Mouse (Mus musculus) forebrain, postnatal 0 days (tissue): ENCODE results near the gene Foxc1. TPM values are rescaled to one million over a fixed set of nuclear protein-coding genes. Genes with fewer than 3 reads are reported as not detected.

ENCODE experiments used
- ATAC-seq: fragments of 200-750 bp; cut with Nextera tagmentation; 2 replicates; pipeline ENCODE4 v1.8.0; 2017; ENCODE audit warnings: mild to moderate bottlenecking, moderate library complexity
- DNase-seq: peaks from one replicate; pipeline ENCODE4 v3.0.0-alpha.2; 2015
- H3K27ac ChIP-seq: fragments of 300-500 bp; sonication (generic); 2 replicates; pipeline ENCODE4 v1.5.1; 2014; ENCODE audit warnings: low read depth, mild to moderate bottlenecking, antibody characterized with exemption, low read length, moderate library complexity, mixed read lengths
- H3K27me3 ChIP-seq: fragments of 300-500 bp; sonication (generic); 2 replicates; pipeline ENCODE4 v1.6.1; 2014; ENCODE audit warnings: mild to moderate bottlenecking, low read length, mixed read lengths; ENCODE audit not compliant: insufficient read depth
- H3K36me3 ChIP-seq: fragments of 300-500 bp; sonication (generic); 2 replicates; pipeline ENCODE4 v1.6.1; 2014; ENCODE audit warnings: mild to moderate bottlenecking, moderate library complexity; ENCODE audit not compliant: insufficient read depth
- H3K4me1 ChIP-seq: fragments of 300-500 bp; sonication (generic); 2 replicates; pipeline ENCODE4 v1.6.1; 2014; ENCODE audit warnings: antibody characterized with exemption; ENCODE audit not compliant: insufficient read depth
- H3K4me2 ChIP-seq: fragments of 300-500 bp; sonication (generic); 2 replicates; pipeline ENCODE4 v1.6.1; 2014; ENCODE audit warnings: low read depth, mild to moderate bottlenecking, moderate library complexity
- H3K4me3 ChIP-seq: fragments of 300-500 bp; sonication (generic); 2 replicates; pipeline ENCODE4 v1.5.1; 2014; ENCODE audit warnings: low read depth, low read length, mixed read lengths
- H3K9ac ChIP-seq: fragments of 300-500 bp; sonication (generic); 2 replicates; pipeline ENCODE4 v1.6.1; 2014; ENCODE audit warnings: mild to moderate bottlenecking
- H3K9me3 ChIP-seq: fragments of 300-500 bp; sonication (generic); 2 replicates; pipeline ENCODE4 v1.6.1; 2016; ENCODE audit warnings: low read length
- CTCF ChIP-seq: sonication (generic); IDR thresholded peaks from 2 replicates; pipeline ENCODE4 v1.5.1; 2016; ENCODE audit warnings: antibody characterized with exemption, control low read depth, low read depth
- WGBS: fragments of 180-500 bp; shearing (Covaris S2); extraction: QIAGEN DNeasy Blood & Tissue Kit; methylation state at CpG from one replicate; pipeline ENCODE4 v1.1.7; 2014; 5-methylcytosine and 5-hydroxymethylcytosine counted together
- polyA plus RNA-seq: library from polyadenylated mRNA; unstranded; fragments of >200 nt; fragmentation: Nextera tagmentation; extraction: Ambion mirVana; gene quantifications from 2 replicates; pipeline ENCODE4 v1.2.1, GENCODE M21; 2015
- total RNA-seq: library from RNA; depleted of rRNA; stranded (reverse); fragments of >200 nt; gene quantifications from 2 replicates; pipeline ENCODE4 v1.2.3, GENCODE M21; 2014

Foxc1 gene
- total and polyA plus RNA-seq, 2 experiments from 2014 or later: 1.9 to 15.6 TPM

- Histone ChIP-seq H3K27me3 (peaks cover 76% of the 10 kb centered on the region), H3K9me3 (no peaks in the 10 kb centered on the region), H3K4me1 (peaks cover 6% of the 10 kb centered on the region; the same call in 1 of the 2 replicates), H3K36me3 (no peaks in the 10 kb centered on the region), H3K9ac (no peak overlapping the region), H3K27ac (no peak overlapping the region), H3K4me2 (peak overlapping the region; percentile 63), H3K4me3 (peak overlapping the region; percentile 34)
- ATAC-seq (peak; percentile 9; the same call in 1 of the 2 replicates), DNase-seq (peak; percentile 18)
- 1% methylated on average over 32 of the region's 34 CpGs for whole genome bisulfite sequencing
- no peak for TF ChIP-seq CTCF
Observed at GRCm38 (mm10) chr13:31805831-31806427, 504 bp upstream of the Foxc1 start.

- TF ChIP-seq CTCF: no peak
- Histone ChIP-seq H3K9me3 (no peaks in the 10 kb centered on the region), H3K4me1 (peaks cover 4% of the 10 kb centered on the region; the same call in 1 of the 2 replicates), H3K27ac (peak overlapping the region; percentile 59), H3K4me2 (peak overlapping the region; percentile 63), H3K36me3 (no peaks in the 10 kb centered on the region), H3K4me3 (peak overlapping the region; percentile 34), H3K27me3 (peaks cover 71% of the 10 kb centered on the region), H3K9ac (peak overlapping the region; percentile 31)
- peak; percentile 40 for ATAC-seq
- peak; percentile 43 for DNase-seq
- 3% methylated on average over 91 of the region's 101 CpGs for WGBS
Observed at GRCm38 (mm10) chr13:31806890-31807735, 680 bp downstream of the Foxc1 start.

- Histone ChIP-seq H3K36me3 (no peaks in the 10 kb centered on the region), H3K4me1 (peaks cover 4% of the 10 kb centered on the region; the same call in 1 of the 2 replicates), H3K9ac (peak overlapping the region; percentile 31; the same call in 1 of the 2 replicates), H3K27me3 (peaks cover 71% of the 10 kb centered on the region), H3K4me2 (peak overlapping the region; percentile 63; the same call in 1 of the 2 replicates), H3K4me3 (peak overlapping the region; percentile 34), H3K9me3 (no peaks in the 10 kb centered on the region), H3K27ac (no peak overlapping the region)
- WGBS: 3% methylated on average over 36 of the region's 47 CpGs
- TF ChIP-seq CTCF: no peak
- DNase-seq: peak; percentile 15
- peak; percentile 14; the same call in 1 of the 2 replicates for ATAC-seq
Observed at GRCm38 (mm10) chr13:31807736-31808115, 1.3 kb downstream of the Foxc1 start.

GRCm38 (mm10) chr13:31808116-31808803, 1.8 kb downstream of the Foxc1 start:
- Histone ChIP-seq H3K4me3 (peak overlapping the region; percentile 34), H3K27ac (peak overlapping the region; percentile 29; the same call in 1 of the 2 replicates), H3K9ac (no peak overlapping the region), H3K4me1 (peaks cover 4% of the 10 kb centered on the region; the same call in 1 of the 2 replicates), H3K9me3 (no peaks in the 10 kb centered on the region), H3K27me3 (peaks cover 72% of the 10 kb centered on the region), H3K36me3 (no peaks in the 10 kb centered on the region), H3K4me2 (peak overlapping the region; percentile 63)
- DNase-seq: no peak
- no peak for TF ChIP-seq CTCF
- 2% methylated on average over 61 of the region's 73 CpGs for WGBS
- ATAC-seq: peak; percentile 3; the same call in 1 of the 2 replicates

- 6% methylated on average over 16 of the region's 16 CpGs for WGBS
- H3K9me3 ChIP-seq: no peaks in the 10 kb centered on the region
- TF ChIP-seq CTCF: no peak
- DNase-seq (peak; percentile 61), ATAC-seq (no peak)
- peaks cover 4% of the 10 kb centered on the region; the same call in 1 of the 2 replicates for H3K4me1 ChIP-seq
- 0 out of 2 replicates have a peak overlapping the region, but pooled peaks have one; percentile 10 for H3K9ac ChIP-seq
- H3K4me2 ChIP-seq: no peak overlapping the region
- H3K27ac ChIP-seq: no peak overlapping the region
- H3K36me3 ChIP-seq: no peaks in the 10 kb centered on the region
- peak overlapping the region; percentile 34 for H3K4me3 ChIP-seq
- H3K27me3 ChIP-seq: peaks cover 72% of the 10 kb centered on the region
Observed at GRCm38 (mm10) chr13:31808804-31809420, 2.5 kb downstream of the Foxc1 start.

- Histone ChIP-seq H3K27me3 (peaks cover 71% of the 10 kb centered on the region), H3K9me3 (no peaks in the 10 kb centered on the region), H3K4me3 (peak overlapping the region; percentile 14; the same call in 1 of the 2 replicates), H3K9ac (peak overlapping the region; percentile 22; the same call in 1 of the 2 replicates), H3K27ac (no peak overlapping the region), H3K4me1 (peaks cover 4% of the 10 kb centered on the region; the same call in 1 of the 2 replicates), H3K36me3 (no peaks in the 10 kb centered on the region), H3K4me2 (no peak overlapping the region)
- ATAC-seq (no peak), DNase-seq (peak; percentile 56)
- WGBS: 11% methylated on average over 6 of the region's 6 CpGs
- TF ChIP-seq CTCF: no peak
Observed at GRCm38 (mm10) chr13:31809701-31810100, 3.3 kb downstream of the Foxc1 start.
